Mouse (Mus musculus): Measurements from ENCODE around the gene Serpini1. TPM values are rescaled to one million over a fixed set of nuclear protein-coding genes. Genes with fewer than 3 reads are reported as not detected.

The Serpini1 gene
- polyA plus RNA-seq, 1 experiment from 2014 or later: 90.2 TPM

Other genes with a start within 250 kb of the Serpini1 start
- gene Wdr49, start 75.4 kb upstream of the Serpini1 start, polyA plus RNA-seq (2015; fragmentation: Nextera tagmentation; extraction: Ambion mirVana): not detected in 2 replicates
- gene Pdcd10, start 691 bp upstream of the Serpini1 start, polyA plus RNA-seq (2015; fragmentation: Nextera tagmentation; extraction: Ambion mirVana): 80.7 and 82.1 TPM in 2 replicates
- gene Gm29133, start 190.7 kb downstream of the Serpini1 start, polyA plus RNA-seq (2015; fragmentation: Nextera tagmentation; extraction: Ambion mirVana): not detected in 2 replicates

Data from midbrain, embryonic 13.5 days (tissue).